Mouse (Mus musculus) neural tube, embryonic 11.5 days (tissue): ENCODE results near the gene Aspdh. TPM values are rescaled to one million over a fixed set of nuclear protein-coding genes. Genes with fewer than 3 reads are reported as not detected.

Experiments used
- ATAC-seq: fragments of 200-750 bp; cut with Nextera tagmentation; 2 replicates; pipeline ENCODE4 v1.8.0; 2017; ENCODE audit warnings: moderate number of reproducible peaks, mild to moderate bottlenecking, moderate TSS enrichment, moderate library complexity; ENCODE audit not compliant: insufficient read depth, low FRiP score, low TSS enrichment
- DNase-seq: peaks from one replicate; pipeline ENCODE4 v3.0.0-alpha.2; 2015; ENCODE audit warnings: low spot score
- H3K27ac ChIP-seq: fragments of 300-500 bp; sonication (generic); 2 replicates; pipeline ENCODE4 v1.5.1; 2014; ENCODE audit warnings: low read depth, mild to moderate bottlenecking, low read length
- H3K27me3 ChIP-seq: fragments of 300-500 bp; sonication (generic); 2 replicates; pipeline ENCODE4 v1.6.1; 2014; ENCODE audit warnings: mild to moderate bottlenecking, low read length, mixed read lengths; ENCODE audit not compliant: control insufficient read depth, insufficient read depth
- H3K36me3 ChIP-seq: fragments of 300-500 bp; sonication (generic); 2 replicates; pipeline ENCODE4 v1.6.1; 2014; ENCODE audit warnings: mild to moderate bottlenecking, low read length, moderate library complexity, mixed read lengths; ENCODE audit not compliant: control insufficient read depth, insufficient read depth
- H3K4me1 ChIP-seq: fragments of 300-500 bp; sonication (generic); 2 replicates; pipeline ENCODE4 v1.6.1; 2014; ENCODE audit warnings: low read length, mixed read lengths; ENCODE audit not compliant: control insufficient read depth, insufficient read depth
- H3K4me2 ChIP-seq: fragments of 300-500 bp; sonication (generic); 2 replicates; pipeline ENCODE4 v1.6.1; 2014; ENCODE audit warnings: low read depth, mild to moderate bottlenecking, moderate library complexity
- H3K4me3 ChIP-seq: fragments of 300-500 bp; sonication (generic); 2 replicates; pipeline ENCODE4 v1.5.1; 2014; ENCODE audit warnings: low read depth, low read length
- H3K9ac ChIP-seq: fragments of 300-500 bp; sonication (generic); 2 replicates; pipeline ENCODE4 v1.6.1; 2014; ENCODE audit warnings: mild to moderate bottlenecking, low read length
- H3K9me3 ChIP-seq: fragments of 300-500 bp; sonication (generic); 2 replicates; pipeline ENCODE4 v1.6.1; 2016; ENCODE audit warnings: low read length; ENCODE audit not compliant: control insufficient read depth
- WGBS: fragments of 180-500 bp; shearing (Covaris S2); extraction: QIAGEN DNeasy Blood & Tissue Kit; methylation state at CpG from one replicate; pipeline ENCODE4 v1.1.7; 2014; 5-methylcytosine and 5-hydroxymethylcytosine counted together
- polyA plus RNA-seq: library from polyadenylated mRNA; unstranded; fragments of >200 nt; fragmentation: Nextera tagmentation; extraction: Ambion mirVana; gene quantifications from 2 replicates; pipeline ENCODE4 v1.2.1, GENCODE M21; 2014

Aspdh gene
- polyA plus RNA-seq, 1 experiment from 2014 or later = 1.2 TPM

GRCm38 (mm10) chr7:44443268-44444173 lies 21.7 kb upstream of the Aspdh start:
- 6% methylated on average over 20 of the region's 20 CpGs for whole genome bisulfite sequencing
- no peak overlapping the region for H3K27ac ChIP-seq

GRCm38 (mm10) chr7:44444886-44445527 lies 20.2 kb upstream of the Aspdh start:
- Histone ChIP-seq H3K27me3 (peaks cover 37% of the 10 kb centered on the region), H3K9ac (peak overlapping the region; percentile 31), H3K4me3 (no peak overlapping the region; the same call in 1 of the 2 replicates), H3K27ac (no peak overlapping the region), H3K36me3 (peaks cover 2% of the 10 kb centered on the region), H3K9me3 (no peaks in the 10 kb centered on the region), H3K4me2 (peak overlapping the region; percentile 81), H3K4me1 (peaks cover 21% of the 10 kb centered on the region; the same call in 1 of the 2 replicates)
- 11% methylated on average over 29 of the region's 29 CpGs for WGBS
- DNase-seq = no peak
- ATAC-seq = no peak

More at GRCm38 (mm10) chr7:44443268-44444173, 21.7 kb upstream of the Aspdh start:
- ATAC-seq (peak; percentile 37), DNase-seq (peak; percentile 65)
- Histone ChIP-seq H3K9ac (peak overlapping the region; percentile 93), H3K27me3 (peaks cover 42% of the 10 kb centered on the region), H3K4me3 (peak overlapping the region; percentile 54), H3K4me1 (peaks cover 21% of the 10 kb centered on the region; the same call in 1 of the 2 replicates), H3K4me2 (peak overlapping the region; percentile 81), H3K36me3 (peaks cover 2% of the 10 kb centered on the region), H3K9me3 (no peaks in the 10 kb centered on the region)

DNA sequence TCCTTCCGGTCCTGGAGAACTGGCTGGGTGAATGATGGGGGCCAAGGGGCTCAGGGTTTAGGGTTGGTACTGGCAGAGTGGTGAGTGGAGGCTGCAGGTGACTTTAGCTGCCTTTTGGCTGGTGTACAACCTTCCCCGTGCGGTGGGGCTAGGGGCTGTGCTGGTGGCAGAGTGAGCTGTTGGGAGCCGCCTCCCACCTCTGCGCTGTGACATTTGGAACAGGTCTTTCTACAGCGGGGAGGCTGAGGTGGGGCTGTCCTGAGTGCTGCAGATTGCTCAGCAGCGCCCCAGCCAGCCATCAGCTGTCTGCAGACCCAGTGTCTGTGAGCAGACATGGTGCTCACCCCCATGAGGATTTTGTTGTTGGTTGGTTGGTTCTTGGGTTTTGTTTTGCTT lies 19.7 kb upstream of the Aspdh start:
- H3K4me3 ChIP-seq = no peak overlapping the region; the same call in 1 of the 2 replicates
- no peak overlapping the region for H3K27ac ChIP-seq
- peaks cover 21% of the 10 kb centered on the region; the same call in 1 of the 2 replicates for H3K4me1 ChIP-seq
- ATAC-seq (no peak), DNase-seq (no peak)
- WGBS = 9% methylated on average over 7 of the region's 7 CpGs
- peaks cover 32% of the 10 kb centered on the region for H3K27me3 ChIP-seq
- peaks cover 2% of the 10 kb centered on the region for H3K36me3 ChIP-seq
- H3K9me3 ChIP-seq = no peaks in the 10 kb centered on the region
- H3K4me2 ChIP-seq = peak overlapping the region; percentile 81; the same call in 1 of the 2 replicates
- H3K9ac ChIP-seq = no peak overlapping the region

DNA sequence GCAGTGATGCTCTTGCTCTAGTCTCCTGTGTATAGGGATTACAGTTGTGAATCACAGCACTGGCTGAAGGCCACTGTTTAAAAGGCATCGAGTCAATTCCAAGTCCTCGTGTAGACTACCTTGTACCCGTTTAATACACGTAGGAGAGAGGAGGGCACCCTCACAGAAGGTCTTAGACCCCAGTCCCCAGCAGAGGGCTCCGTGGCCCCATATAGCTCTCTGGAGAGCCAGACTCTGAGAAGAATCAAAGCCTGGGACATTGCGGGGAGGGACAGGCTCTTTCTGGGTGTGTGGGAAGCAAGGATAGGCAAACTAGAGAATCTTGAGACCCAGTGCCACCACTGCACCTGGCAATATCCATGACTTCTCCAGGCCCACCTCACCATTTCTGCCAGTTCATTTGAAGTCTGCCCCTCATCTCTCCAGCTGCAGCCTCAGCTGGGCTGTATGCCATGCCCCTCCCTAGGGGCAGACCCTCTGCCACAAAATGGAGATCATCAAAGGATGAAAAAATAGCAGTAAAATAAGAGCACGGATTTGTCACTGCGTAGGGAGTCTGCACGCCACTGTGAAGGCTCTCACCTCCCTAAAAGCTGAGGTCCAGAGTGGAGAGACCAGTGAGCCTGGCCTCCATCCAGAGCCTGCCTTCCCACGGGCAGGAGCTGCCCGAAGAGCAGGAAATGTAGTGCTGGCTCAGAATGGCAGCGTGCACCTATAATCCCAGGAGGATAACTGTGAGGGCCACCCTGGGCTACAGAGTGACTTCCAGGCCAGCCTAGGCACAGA lies 18.9 kb upstream of the Aspdh start:
- H3K9ac ChIP-seq = no peak overlapping the region
- H3K36me3 ChIP-seq = peaks cover 2% of the 10 kb centered on the region
- peaks cover 29% of the 10 kb centered on the region for H3K27me3 ChIP-seq
- H3K9me3 ChIP-seq = no peaks in the 10 kb centered on the region
- H3K27ac ChIP-seq = no peak overlapping the region
- no peak overlapping the region for H3K4me2 ChIP-seq
- DNase-seq = no peak
- no peak overlapping the region for H3K4me3 ChIP-seq
- H3K4me1 ChIP-seq = peaks cover 21% of the 10 kb centered on the region; the same call in 1 of the 2 replicates
- 57% methylated on average over 12 of the region's 12 CpGs for WGBS
- no peak for ATAC-seq

GRCm38 (mm10) chr7:44453256-44453655 lies 11.9 kb upstream of the Aspdh start:
- no peak overlapping the region for H3K4me2 ChIP-seq
- H3K4me3 ChIP-seq = no peak overlapping the region
- H3K9ac ChIP-seq = no peak overlapping the region
- no peak overlapping the region for H3K27ac ChIP-seq
- WGBS = 13% methylated on average over 3 of the region's 3 CpGs
- ATAC-seq = no peak
- no peaks in the 10 kb centered on the region for H3K27me3 ChIP-seq
- peak; percentile 7 for DNase-seq
- H3K4me1 ChIP-seq = no peaks in the 10 kb centered on the region
- H3K9me3 ChIP-seq = no peaks in the 10 kb centered on the region
- peaks cover 2% of the 10 kb centered on the region; the same call in 1 of the 2 replicates for H3K36me3 ChIP-seq

- Histone ChIP-seq H3K4me3 (no peak overlapping the region), H3K36me3 (peaks cover 4% of the 10 kb centered on the region; the same call in 1 of the 2 replicates)
- 86% methylated on average over 1 of the region's 1 CpGs for WGBS
Observed at GRCm38 (mm10) chr7:44456302-44456701, 8.9 kb upstream of the Aspdh start.

GRCm38 (mm10) chr7:44460067-44460466 lies 5.1 kb upstream of the Aspdh start:
- 70% methylated on average over 6 of the region's 6 CpGs for WGBS
- Histone ChIP-seq H3K27me3 (peaks cover 47% of the 10 kb centered on the region), H3K4me3 (no peak overlapping the region), H3K4me2 (no peak overlapping the region), H3K9ac (no peak overlapping the region), H3K27ac (no peak overlapping the region), H3K4me1 (peaks cover 6% of the 10 kb centered on the region; the same call in 1 of the 2 replicates), H3K36me3 (peaks cover 12% of the 10 kb centered on the region), H3K9me3 (no peaks in the 10 kb centered on the region)
- DNase-seq = no peak
- ATAC-seq = no peak

More at GRCm38 (mm10) chr7:44456302-44456701, 8.9 kb upstream of the Aspdh start:
- Histone ChIP-seq H3K9ac (no peak overlapping the region), H3K4me2 (no peak overlapping the region), H3K9me3 (no peaks in the 10 kb centered on the region), H3K4me1 (no peaks in the 10 kb centered on the region), H3K27me3 (peaks cover 18% of the 10 kb centered on the region), H3K27ac (no peak overlapping the region)
- no peak for DNase-seq
- ATAC-seq = no peak
